Mouse (Mus musculus): Measurements from ENCODE around the gene Ensa.

Gene Ensa

GRCm38 (mm10) chr3:95681365-95681764 lies 56.6 kb downstream of the Ensa start:
- no peak for DNase-seq (ENCODE audit: low spot score)

All from ovary, postnatal 10 days (tissue).